Mouse (Mus musculus): ENCODE results near the gene E130114P18Rik. TPM values are rescaled to one million over a fixed set of nuclear protein-coding genes. Genes with fewer than 3 reads are reported as not detected.

E130114P18Rik gene
- total RNA-seq, 2 experiments from 2014 or later = 1.2 to 1.4 TPM

DNA sequence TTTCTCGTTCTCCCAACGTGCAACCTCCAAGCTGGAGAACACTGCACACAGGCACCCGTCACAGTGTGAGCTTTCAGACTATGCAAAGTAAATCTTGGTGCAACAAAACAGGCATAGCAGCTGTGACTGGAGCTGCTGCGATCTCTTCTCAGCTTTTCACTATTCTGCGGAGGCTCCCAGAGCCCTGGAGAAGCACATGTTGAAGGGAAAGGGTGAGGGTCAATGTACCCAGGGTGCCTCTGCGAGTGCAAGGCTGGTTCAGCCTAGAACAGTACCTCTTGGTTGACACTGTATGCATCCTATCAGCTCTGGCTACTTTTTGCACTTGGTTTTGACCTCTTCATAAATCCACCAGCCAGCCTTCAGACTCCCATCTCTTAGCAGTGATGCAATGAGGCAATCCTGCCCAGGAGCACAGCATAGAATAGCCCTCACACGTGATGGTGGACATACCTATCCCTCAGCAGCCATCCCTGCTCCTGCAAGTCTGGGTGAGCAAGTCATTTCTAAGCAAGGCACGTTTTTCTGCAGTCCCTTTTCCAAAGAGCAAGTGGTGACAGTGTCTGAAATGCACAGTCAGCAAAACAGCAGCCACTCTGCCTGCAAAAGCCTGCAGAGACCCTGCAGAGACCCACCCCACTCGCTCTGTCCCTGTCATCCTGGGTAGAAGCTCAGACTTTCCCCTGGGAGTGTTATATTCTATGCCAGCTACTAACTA, 67.7 kb downstream of the E130114P18Rik start:
- no peak for DNase-seq (ENCODE audit: low spot score in 2 of 2)

DNA sequence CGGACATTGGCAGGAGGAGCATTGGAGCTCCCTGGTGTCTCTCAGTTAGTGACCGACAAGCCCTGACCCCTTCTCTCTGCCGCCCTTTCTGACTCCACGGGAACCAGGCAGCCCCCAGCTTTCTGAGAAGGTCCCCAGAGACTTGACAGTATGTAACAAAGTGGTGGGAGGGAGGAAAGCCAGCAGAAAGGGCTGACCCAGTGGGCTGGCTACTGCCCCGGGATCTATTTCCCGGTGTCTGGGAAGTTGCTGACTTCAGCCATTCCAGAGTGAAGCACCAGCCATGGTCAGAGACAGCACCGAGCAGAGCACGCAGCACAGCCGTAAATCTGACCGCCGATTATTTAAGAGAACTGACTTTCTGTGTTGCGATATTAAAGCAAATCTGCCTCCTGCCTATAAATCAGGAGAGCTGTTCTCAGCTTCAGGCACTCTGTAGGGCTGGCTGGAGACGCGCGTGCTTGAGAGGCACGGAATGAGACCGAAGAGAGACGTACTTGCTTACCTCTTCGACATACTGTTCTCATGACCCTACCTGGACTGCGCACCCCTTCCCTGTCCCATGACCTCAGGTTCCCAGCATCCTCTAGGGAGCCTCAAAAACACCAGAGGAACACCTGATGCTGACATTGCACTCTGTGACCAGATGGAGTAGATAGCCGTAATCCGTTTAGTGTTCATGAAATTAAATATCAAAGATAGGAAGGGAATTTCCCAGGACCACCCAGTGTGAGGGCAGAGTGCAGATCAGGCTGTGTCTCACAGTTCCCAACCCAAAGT, 70.3 kb downstream of the E130114P18Rik start:
- DNase-seq (ENCODE audit: low spot score in 2 of 2) = no peak

DNA sequence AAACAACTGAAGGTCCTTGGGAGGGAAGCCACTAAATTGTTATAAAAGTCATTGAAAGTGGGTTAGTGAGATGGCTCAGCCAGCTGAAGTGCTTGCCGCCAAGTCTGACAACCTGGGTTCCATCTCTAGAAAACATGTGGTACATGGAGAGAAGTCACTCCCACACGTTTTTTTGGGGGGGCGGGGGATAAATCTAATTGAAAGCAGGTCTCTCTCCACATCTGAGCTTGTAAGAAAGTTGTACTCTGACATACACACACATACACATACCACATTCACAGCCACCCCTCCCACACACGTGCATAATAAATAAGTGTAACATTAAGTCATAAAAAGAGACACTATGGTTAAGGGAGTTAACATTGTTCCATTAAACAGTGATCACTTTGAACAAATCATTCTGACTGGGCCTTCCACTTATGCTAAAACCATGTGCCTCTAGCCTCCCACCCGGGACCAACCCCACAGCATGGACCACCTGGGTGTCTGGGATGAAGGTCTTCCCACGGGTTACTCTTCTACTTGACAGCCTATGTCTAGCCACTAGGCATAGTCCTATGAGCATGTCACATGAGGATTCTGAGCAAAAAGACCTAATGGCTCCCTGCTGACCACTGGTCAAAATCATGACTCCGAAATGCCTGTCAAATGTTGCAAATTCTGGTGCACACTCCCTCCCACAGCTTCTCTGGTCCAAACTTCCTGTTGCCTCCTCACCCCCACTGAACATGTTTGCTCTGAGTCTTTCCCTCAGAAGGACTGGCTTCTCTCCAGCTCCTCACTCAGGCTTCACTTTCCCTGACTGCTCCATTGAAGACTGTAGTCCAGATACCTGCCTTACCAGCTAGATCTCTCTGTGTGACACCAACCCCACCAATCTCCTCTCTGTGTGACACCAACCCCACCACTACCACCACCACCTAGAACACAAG, 80.9 kb downstream of the E130114P18Rik start:
- no peak for DNase-seq (ENCODE audit: low spot score in 2 of 2)

DNA sequence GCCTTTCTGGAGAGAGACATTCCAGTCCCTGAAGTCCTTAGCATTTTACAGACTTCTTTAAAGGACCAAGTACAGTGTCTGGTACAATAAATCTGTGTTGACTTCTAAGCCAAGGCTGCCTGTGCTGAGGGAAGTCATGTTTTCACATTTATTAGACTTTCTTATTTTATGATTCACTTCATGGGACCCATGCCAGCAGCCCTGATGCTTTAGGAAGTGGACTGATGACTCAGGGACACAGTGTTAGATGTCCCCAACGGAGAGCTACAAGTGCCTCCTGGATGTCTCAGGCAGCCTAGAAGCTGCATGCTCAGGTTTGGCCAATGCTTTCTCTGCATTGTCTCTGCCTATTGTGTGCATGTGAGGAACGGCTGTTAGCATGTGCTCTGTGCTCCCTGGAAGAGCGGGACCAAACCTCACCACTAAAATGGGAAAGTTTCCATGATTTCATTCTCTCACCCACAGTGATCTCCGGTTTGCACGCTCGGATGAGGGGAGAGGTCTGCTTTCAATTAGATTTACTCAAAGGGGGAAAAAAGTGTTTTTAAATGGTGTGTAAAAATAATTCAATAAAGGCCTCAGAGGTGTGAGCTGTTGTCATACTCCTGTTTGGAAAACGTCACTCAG, 82.4 kb downstream of the E130114P18Rik start:
- DNase-seq (ENCODE audit: low spot score in 2 of 2) = peak in 1 of 2 experiments; percentile 52

DNA sequence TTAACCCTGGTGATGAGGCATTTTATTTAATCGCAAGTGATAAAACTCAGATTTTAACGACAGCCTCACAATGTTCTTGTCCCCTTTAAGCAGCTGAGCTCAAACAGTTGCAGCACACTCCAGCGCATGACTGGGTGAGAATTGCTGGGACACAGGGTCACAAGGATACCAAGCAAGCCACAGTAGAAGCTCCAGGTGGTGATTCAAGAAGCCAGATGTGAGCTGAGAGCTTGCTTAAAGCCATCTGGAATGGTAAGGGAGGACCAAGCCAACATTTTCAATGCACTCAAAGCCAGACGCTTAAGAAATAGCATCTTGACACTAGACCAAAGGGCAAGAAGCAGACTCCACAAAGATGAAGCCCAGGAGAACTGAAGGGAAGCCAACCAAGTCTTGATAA, 83.9 kb downstream of the E130114P18Rik start:
- no peak for DNase-seq (ENCODE audit: low spot score in 2 of 2)

DNA sequence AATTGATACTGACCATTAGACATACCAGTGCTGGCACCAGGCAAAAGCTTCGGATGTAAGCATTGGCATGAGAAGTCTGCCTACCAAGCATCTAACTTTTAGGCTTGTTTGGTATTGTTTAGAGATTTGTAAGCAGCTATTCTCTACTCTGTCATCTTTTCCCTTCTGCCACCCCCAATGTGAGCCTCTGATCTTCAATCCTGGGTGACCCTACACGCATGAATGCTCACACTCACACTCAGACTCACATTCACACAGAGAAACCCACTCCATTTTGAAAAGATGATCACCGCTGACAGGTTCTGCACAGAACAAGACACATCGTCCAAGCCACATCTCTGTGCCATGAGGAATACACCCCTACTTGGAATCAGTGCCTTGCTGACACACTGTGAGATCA, 84.8 kb downstream of the E130114P18Rik start:
- DNase-seq (ENCODE audit: low spot score in 2 of 2) = no peak

DNA sequence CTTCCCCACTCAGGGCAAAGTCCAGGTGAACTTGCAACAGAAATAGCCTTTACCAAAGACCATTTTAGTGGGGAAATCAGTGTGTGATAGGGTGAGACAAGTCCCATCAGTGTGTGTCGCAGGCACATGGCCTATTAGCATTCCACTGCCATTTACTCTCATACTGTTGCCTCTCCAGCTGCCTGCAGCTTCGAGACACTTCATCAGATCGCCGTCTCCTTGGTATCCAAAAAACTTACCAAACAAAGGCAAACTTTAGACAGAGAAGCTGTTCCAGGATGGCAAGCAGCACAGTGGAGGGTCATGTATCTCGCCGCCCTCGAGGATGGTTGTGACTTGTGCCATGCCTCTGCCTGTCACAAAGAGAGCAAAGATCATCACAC, 87.5 kb downstream of the E130114P18Rik start:
- DNase-seq (ENCODE audit: low spot score in 2 of 2) = no peak

DNA sequence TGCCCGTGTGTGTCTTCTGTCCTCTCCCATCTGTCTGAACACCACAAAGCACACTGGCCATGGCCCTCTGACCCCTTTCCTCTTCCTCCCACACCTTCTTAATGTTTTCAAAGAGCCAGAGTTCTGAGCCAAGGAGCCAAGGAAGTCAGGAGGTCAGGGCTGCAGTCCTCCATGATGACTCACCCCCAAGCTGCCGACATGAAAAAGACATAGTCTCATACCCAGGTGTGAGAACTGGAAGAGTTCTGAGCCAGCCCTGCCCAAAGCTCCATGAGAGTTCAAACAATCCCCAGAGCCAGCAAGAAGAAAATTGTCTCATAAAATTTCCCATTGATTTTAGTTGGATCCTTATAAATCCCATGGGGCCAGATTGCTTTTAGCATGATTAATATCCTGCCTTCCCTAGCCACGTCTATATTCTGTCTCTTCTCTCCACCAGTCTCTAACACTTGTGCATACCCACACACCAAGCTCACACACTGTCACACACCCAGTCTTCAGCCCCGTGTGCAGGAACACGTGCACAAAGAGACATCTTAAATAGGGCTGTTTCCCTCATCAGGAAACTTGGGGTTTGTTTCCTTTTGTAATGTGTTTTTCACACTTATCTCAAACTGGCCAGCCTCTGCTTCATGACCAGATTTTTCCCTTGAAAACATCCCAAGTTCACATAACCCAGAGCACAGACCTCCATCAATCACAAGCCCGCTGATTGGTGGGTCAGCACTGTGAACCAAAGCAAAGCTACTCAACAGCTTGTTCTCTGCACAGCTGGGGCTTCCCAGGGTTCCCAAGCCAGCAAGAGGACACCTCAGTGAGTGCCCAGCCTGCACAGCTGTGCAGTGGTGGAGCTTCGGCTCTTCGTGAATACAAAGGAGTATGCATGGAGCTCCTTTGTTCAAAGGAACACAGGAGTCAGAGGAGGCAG, 88.2 kb downstream of the E130114P18Rik start:
- no peak for DNase-seq (ENCODE audit: low spot score in 2 of 2)

DNA sequence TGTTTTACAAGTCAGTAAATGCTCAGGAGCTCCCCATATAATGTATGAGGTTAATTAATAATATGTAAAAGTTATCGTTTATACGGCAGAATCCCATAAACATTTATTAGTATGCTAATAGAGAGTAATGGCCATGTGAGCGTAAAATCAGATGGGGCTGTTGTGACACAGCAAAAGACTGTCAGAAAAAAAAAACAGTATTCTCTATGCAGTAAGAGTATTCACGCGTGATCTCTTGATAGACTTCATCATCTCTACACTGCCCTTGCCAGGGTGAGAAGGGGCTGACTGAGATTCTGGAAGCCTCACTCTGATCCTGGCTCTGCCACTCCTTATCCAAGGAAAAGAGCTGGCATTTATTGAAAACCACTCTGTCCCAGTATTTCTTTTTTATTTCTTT, 91.9 kb downstream of the E130114P18Rik start:
- no peak for DNase-seq (ENCODE audit: low spot score in 2 of 2)

DNA sequence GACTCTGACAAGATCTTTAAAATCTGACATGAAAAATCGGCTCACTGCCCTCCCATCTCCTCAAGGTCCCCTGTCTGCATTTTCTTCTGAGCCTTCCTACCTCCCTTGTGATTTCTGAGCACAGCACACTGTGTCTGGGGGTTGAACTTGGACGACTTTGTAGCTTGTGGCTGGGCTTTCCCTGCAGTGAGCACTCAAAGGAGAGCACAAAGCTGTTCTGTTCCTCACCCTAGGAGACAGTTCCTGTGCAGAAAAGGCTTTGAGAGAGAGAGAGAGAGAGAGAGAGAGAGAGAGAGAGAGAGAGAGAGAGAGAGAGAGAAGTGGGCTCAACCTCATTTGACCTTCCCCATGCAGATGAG, 101.3 kb downstream of the E130114P18Rik start:
- no peak for DNase-seq (ENCODE audit: low spot score in 2 of 2)

DNA sequence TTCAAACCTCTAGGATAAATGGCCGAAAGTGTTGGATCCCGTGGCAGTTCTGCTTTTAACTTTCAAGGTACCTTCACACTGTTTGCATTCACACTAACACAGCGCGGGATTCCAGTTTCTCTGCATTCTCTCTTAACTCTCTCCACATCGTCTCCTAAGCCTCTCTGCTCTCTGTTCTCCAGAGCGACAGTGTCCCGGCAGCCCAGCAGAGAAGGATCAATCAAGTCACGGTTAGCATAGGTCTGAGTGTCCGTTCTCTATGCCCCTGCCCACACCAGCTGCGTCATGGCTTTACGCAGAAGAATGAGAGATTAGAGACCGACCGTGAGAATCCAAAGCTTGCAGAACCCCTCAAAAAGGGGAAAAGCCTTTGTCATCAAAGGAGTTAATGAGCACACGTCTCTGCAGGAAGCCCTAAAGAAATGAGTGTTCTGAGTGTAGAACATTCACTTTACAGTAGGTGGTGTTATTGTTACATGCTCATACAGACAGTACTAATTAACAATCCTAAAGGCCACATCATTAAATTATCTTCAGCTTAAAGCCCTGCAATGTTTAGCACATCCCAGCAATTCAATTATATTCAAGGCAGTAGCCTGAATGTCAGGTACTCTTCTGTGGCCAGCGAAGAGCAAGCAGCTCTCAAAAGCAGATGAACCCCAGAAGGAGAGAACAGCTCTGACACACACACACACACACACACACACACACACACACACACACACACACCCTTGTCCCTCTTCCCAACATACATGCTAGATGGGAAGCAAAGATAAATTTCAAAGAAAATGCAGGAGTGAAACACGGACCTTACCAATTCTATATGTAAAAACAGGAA, 101.9 kb downstream of the E130114P18Rik start:
- no peak for DNase-seq (ENCODE audit: low spot score in 2 of 2)

DNA sequence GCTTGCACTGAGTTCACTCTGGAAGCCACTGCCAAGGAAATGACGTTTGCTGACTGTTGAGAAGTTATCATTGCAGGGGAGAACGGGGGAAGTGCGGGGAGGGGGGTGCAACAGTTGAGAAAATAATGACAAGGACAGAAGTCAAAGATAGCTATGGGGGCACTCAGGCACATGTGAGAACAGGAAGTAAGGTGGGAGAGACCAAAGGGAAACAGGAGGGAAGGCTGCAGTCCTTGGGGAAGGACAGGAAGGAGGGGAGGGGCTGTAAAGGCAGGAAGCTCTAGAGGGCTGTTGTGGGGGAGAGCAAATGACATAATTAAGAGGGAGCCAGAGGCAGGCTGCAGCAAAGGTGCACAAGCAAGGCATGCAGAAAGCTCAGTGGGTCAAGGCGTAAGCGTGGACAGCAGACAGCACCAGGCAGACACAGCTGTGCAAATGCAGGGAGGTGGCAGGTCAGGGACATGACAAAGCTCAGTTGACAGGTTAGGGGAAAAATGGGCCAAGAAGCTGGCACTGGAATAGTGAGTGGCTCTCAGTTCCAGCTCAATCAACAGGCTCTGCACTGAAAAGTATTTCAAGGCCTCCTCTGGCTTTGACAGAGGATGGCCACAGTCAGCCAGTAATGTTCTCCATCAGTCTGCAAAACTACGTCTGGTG, 103.9 kb downstream of the E130114P18Rik start:
- DNase-seq (ENCODE audit: low spot score in 2 of 2) = no peak

DNA sequence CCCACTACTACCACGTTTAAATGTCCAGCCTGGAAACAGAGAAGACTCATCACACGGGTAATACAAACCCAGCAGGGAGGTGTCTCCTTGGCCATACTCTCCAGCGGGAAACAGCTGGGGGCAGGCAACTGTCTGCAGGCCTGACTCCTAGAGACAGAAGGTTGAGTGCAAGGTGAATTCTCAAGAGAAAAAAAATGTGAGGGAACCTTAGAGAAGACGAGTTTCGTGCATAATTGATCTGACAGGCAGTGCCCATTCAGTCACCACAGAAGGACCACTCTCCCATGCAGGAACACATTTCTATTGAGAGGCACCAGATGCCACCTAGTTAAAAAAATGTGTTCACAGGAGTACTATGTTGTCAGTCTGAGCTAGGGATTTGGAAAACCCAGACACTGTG, 105.4 kb downstream of the E130114P18Rik start:
- no peak for DNase-seq (ENCODE audit: low spot score in 2 of 2)

DNA sequence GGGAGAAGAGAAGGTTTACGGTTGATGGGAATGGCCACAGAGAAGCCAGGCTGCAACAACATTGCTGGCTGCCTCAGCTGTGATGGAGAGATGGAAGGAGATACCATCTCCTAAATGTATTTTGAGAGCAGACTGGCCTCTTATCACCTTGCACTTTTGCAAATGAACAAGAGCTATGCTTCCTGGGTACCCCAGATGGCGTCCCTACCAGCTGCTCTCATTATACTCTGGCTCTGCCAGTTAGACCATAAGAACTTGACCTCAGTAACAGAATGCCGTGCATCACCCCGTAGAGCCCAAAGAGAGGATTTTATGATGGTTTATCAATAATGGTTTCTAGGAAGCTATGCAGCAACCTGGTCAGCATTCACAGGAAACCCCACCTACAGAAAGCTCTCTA, 106.0 kb downstream of the E130114P18Rik start:
- no peak for DNase-seq (ENCODE audit: low spot score in 2 of 2)

DNA sequence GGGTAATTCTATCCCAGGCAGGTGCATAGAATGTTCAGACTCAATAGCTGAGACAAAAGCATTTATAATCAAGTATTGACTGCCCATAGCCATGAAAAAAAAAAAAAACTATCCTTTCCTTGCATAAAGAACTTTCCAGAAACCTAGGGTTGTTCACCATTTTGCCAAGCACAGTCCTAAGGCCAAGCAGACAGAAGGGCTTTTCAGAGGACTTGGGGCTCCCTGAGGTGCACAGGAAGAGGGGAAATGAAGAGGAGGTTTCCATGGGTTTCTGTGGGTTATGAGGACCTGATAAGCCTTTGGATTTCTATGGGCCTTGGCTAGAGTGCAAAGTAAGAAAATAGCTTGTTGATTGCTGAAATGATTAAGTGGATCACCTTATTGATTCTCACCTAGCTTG, 107.5 kb downstream of the E130114P18Rik start:
- no peak for DNase-seq (ENCODE audit: low spot score in 2 of 2)

DNA sequence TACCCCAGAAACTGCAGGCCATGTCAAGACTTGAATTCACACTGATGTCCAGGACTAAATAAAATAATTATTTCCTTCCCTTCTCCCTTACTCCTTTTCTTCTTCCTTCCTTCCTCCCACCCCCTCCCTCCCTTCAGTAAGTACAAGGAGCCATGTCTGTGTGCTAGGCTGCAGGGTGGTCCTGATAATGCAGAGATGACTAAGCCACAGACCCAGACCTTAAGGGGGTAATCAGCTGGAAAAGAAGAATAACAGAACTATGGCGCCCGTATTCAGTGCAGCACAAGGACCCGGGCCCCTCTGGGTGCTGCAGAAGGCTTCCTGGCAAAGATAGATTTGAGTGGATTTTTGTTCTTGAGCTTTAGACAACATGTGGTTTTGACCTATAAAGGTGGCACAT, 108.1 kb downstream of the E130114P18Rik start:
- no peak for DNase-seq (ENCODE audit: low spot score in 2 of 2)

DNA sequence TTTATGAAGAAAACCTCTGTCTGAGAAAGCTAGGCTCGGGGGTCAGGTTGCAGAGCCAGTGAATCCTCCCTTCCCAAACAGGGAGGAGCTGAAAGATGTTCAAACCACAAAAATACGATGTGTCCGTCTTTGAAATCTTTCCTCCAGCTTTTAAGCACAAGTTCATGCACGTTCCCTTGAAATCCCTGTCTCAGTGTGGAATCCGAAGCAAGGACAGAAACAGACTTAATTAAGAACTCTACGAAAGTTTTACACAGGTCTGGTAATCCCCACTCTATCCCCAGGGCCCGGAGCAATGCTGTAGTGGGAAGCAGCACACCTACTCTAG, 112.5 kb downstream of the E130114P18Rik start:
- DNase-seq (ENCODE audit: low spot score in 2 of 2) = no peak

DNA sequence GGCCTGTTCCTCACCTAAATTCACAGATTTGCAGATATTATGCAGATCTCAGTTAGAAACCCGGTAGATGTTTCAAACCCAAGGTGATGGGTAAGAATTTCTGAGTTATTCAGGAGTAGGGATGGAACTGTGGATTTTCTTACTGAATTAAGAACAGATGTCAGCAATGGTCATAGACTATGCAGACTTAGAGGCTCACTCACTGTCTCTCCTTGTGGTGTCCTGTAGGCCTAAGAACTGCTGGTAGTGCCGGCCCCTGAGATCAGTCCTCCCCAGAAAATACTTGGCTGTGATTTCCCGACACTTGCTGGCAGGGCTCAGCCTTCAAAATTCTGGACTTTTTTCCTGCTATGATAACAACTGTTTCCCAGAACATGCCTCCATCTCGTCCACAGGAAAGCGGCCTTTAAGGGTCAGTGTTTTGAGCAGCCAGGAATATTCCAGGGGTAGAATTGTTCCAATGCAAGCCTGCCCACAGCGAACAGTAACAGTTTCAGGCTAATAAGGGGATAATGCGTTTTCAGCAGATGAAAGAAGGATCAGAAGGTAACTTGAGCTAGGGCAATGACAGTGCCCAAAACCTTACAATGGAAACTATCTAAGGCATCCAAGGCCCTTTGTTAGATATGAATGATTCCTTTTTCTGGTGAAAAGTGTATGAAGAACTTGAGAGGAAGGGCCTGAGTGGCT, 113.0 kb downstream of the E130114P18Rik start:
- DNase-seq (ENCODE audit: low spot score in 2 of 2) = no peak

All from adrenal gland, postnatal 4 days (tissue).